Mouse (Mus musculus) intestine, embryonic 15.5 days (tissue): Measurements from ENCODE around the gene Ryr1. TPM values are rescaled to one million over a fixed set of nuclear protein-coding genes. Genes with fewer than 3 reads are reported as not detected.
"Not testable (repeated sequence)": the region's sequence is repeated elsewhere in the genome, so short reads cannot be mapped to it uniquely, and the experiment has no call there.

Source experiments
- ATAC-seq: fragments of 200-750 bp; cut with Nextera tagmentation; 2 replicates; pipeline ENCODE4 v1.8.0; 2017; ENCODE audit warnings: moderate TSS enrichment, moderate library complexity
- H3K27ac ChIP-seq: fragments of 300-500 bp; sonication (generic); 2 replicates; pipeline ENCODE4 v1.5.1; 2015; ENCODE audit warnings: mild to moderate bottlenecking, inconsistent platforms
- H3K27me3 ChIP-seq: fragments of 300-500 bp; sonication (generic); replicated peaks from 2 replicates; pipeline ENCODE4 v1.6.1; 2015; ENCODE audit warnings: inconsistent platforms
- H3K36me3 ChIP-seq: fragments of 300-500 bp; sonication (generic); 2 replicates; pipeline ENCODE4 v1.6.1; 2015; ENCODE audit warnings: inconsistent platforms
- H3K4me1 ChIP-seq: fragments of 300-500 bp; sonication (generic); replicated peaks from 2 replicates; pipeline ENCODE4 v1.6.1; 2015; ENCODE audit warnings: inconsistent platforms
- H3K4me2 ChIP-seq: fragments of 300-500 bp; sonication (generic); replicated peaks from 2 replicates; pipeline ENCODE4 v1.6.1; 2015; ENCODE audit warnings: mild to moderate bottlenecking, inconsistent platforms
- H3K4me3 ChIP-seq: fragments of 300-500 bp; sonication (generic); replicated peaks from 2 replicates; pipeline ENCODE4 v1.5.1; 2015; ENCODE audit warnings: inconsistent platforms
- H3K9ac ChIP-seq: fragments of 300-500 bp; sonication (generic); 2 replicates; pipeline ENCODE4 v1.6.1; 2015; ENCODE audit warnings: inconsistent platforms
- H3K9me3 ChIP-seq: fragments of 300-500 bp; sonication (generic); 2 replicates; pipeline ENCODE4 v1.6.1; 2016; ENCODE audit warnings: inconsistent platforms
- WGBS: fragments of 180-500 bp; shearing (Covaris S2); methylation state at CpG from one replicate; pipeline ENCODE4 v1.1.7; 2015; 5-methylcytosine and 5-hydroxymethylcytosine counted together
- polyA plus RNA-seq: library from polyadenylated mRNA; unstranded; fragments of >200 nt; fragmentation: Nextera tagmentation; extraction: Ambion mirVana; gene quantifications from 2 replicates; pipeline ENCODE4 v1.2.1, GENCODE M21; 2015

Gene Ryr1
- polyA plus RNA-seq, 1 experiment from 2014 or later: 0.67 TPM

- Histone ChIP-seq H3K9me3 (no peaks in the 10 kb centered on the region), H3K4me1 (peaks cover 22% of the 10 kb centered on the region), H3K36me3 (peaks cover 16% of the 10 kb centered on the region), H3K27me3 (no peaks in the 10 kb centered on the region), H3K4me3 (no peak overlapping the region), H3K9ac (no peak overlapping the region), H3K4me2 (peak overlapping the region; percentile 15; the same call in 1 of the 2 replicates), H3K27ac (peak overlapping the region; percentile 85)
- 42% methylated on average over 12 of the region's 12 CpGs for WGBS
- ATAC-seq: peak; percentile 85
These were observed 155.1 kb downstream of the Ryr1 start for GRCm38 (mm10) chr7:28969672-28970394.

- H3K27me3 ChIP-seq: no peaks in the 10 kb centered on the region
- H3K27ac ChIP-seq: peak overlapping the region; percentile 85
- peaks cover 16% of the 10 kb centered on the region for H3K36me3 ChIP-seq
- H3K4me2 ChIP-seq: no peak overlapping the region
- H3K9ac ChIP-seq: no peak overlapping the region
- H3K4me1 ChIP-seq: peaks cover 22% of the 10 kb centered on the region
- ATAC-seq: no peak
- WGBS: 85% methylated on average over 1 of the region's 1 CpGs
- H3K4me3 ChIP-seq: no peak overlapping the region
- H3K9me3 ChIP-seq: no peaks in the 10 kb centered on the region
These were observed 155.7 kb downstream of the Ryr1 start for GRCm38 (mm10) chr7:28969271-28969670.

GRCm38 (mm10) chr7:28968120-28968519, 156.9 kb downstream of the Ryr1 start:
- H3K4me2 ChIP-seq, ATAC-seq, H3K36me3 ChIP-seq, H3K4me3 ChIP-seq, H3K27ac ChIP-seq, H3K9ac ChIP-seq, H3K9me3 ChIP-seq, H3K27me3 ChIP-seq: not testable (repeated sequence)
- WGBS: 92% methylated on average over 8 of the region's 8 CpGs
- H3K4me1 ChIP-seq: peaks cover 24% of the 10 kb centered on the region

- Histone ChIP-seq H3K9me3 (no peaks in the 10 kb centered on the region), H3K9ac (no peak overlapping the region), H3K36me3 (0 out of 2 replicates have a peak, but pooled peaks cover 4% of the 10 kb centered on the region), H3K4me3 (no peak overlapping the region), H3K27me3 (no peaks in the 10 kb centered on the region), H3K27ac (no peak overlapping the region), H3K4me1 (peaks cover 18% of the 10 kb centered on the region), H3K4me2 (no peak overlapping the region)
- WGBS: 68% methylated on average over 4 of the region's 4 CpGs
- ATAC-seq: no peak
These were observed 158.1 kb downstream of the Ryr1 start for GRCm38 (mm10) chr7:28966751-28967505.

GRCm38 (mm10) chr7:28966181-28966580, 158.8 kb downstream of the Ryr1 start:
- WGBS: 71% methylated on average over 4 of the region's 5 CpGs
- Histone ChIP-seq H3K4me2 (no peak overlapping the region), H3K9ac (no peak overlapping the region), H3K4me3 (no peak overlapping the region), H3K36me3 (0 out of 2 replicates have a peak, but pooled peaks cover 3% of the 10 kb centered on the region), H3K27me3 (no peaks in the 10 kb centered on the region), H3K4me1 (peaks cover 10% of the 10 kb centered on the region), H3K9me3 (no peaks in the 10 kb centered on the region), H3K27ac (no peak overlapping the region)
- no peak for ATAC-seq

- 64% methylated on average over 5 of the region's 5 CpGs for WGBS
These were observed 159.6 kb downstream of the Ryr1 start for GRCm38 (mm10) chr7:28965346-28965840.

GRCm38 (mm10) chr7:28963399-28963923, 161.5 kb downstream of the Ryr1 start:
- H3K27ac ChIP-seq: 0 out of 2 replicates have a peak overlapping the region, but pooled peaks have one; percentile 7
- H3K9ac ChIP-seq: no peak overlapping the region
- 68% methylated on average over 3 of the region's 3 CpGs for WGBS
- no peak overlapping the region for H3K4me2 ChIP-seq
- peaks cover 10% of the 10 kb centered on the region for H3K4me1 ChIP-seq
- no peak for ATAC-seq
- H3K36me3 ChIP-seq: no peaks in the 10 kb centered on the region
- H3K27me3 ChIP-seq: no peaks in the 10 kb centered on the region
- H3K9me3 ChIP-seq: no peaks in the 10 kb centered on the region
- H3K4me3 ChIP-seq: no peak overlapping the region

More at GRCm38 (mm10) chr7:28965346-28965840, 159.6 kb downstream of the Ryr1 start:
- no peak overlapping the region for H3K4me2 ChIP-seq
- peaks cover 9% of the 10 kb centered on the region; the same call in 1 of the 2 replicates for H3K4me1 ChIP-seq
- H3K4me3 ChIP-seq: no peak overlapping the region
- no peak overlapping the region for H3K9ac ChIP-seq
- H3K27ac ChIP-seq: no peak overlapping the region
- H3K27me3 ChIP-seq: no peaks in the 10 kb centered on the region
- H3K36me3 ChIP-seq: no peaks in the 10 kb centered on the region
- H3K9me3 ChIP-seq: no peaks in the 10 kb centered on the region
- no peak for ATAC-seq

- Histone ChIP-seq H3K27ac (peak within 1 kb of the TSS; percentile 86), H3K36me3 (no peaks in the 10 kb centered on the region), H3K4me1 (peaks cover 21% of the 10 kb centered on the region), H3K4me3 (peak within 1 kb of the TSS; percentile 96), H3K9me3 (no peaks in the 10 kb centered on the region), H3K27me3 (no peaks in the 10 kb centered on the region), H3K9ac (peak within 1 kb of the TSS; percentile 96), H3K4me2 (peak within 1 kb of the TSS; percentile 81)
- peak; percentile 90 for ATAC-seq
- under 1% methylated on average over 76 of the region's 76 CpGs for WGBS
These were observed 162.9 kb downstream of the Ryr1 start, which contains the start of gene Actn4 for GRCm38 (mm10) chr7:28961927-28962670. Gene Actn4, minus strand, starts transcription at chr7:28962340.

- Histone ChIP-seq H3K9ac (peak overlapping the region; percentile 96), H3K4me2 (peak overlapping the region; percentile 81), H3K9me3 (no peaks in the 10 kb centered on the region), H3K27me3 (no peaks in the 10 kb centered on the region), H3K4me3 (peak overlapping the region; percentile 96), H3K27ac (peak overlapping the region; percentile 86), H3K4me1 (peaks cover 23% of the 10 kb centered on the region), H3K36me3 (no peaks in the 10 kb centered on the region)
- ATAC-seq: no peak
- under 1% methylated on average over 7 of the region's 7 CpGs for WGBS
These were observed 163.4 kb downstream of the Ryr1 start for GRCm38 (mm10) chr7:28961584-28961926.

GRCm38 (mm10) chr7:28960354-28961046, 164.5 kb downstream of the Ryr1 start:
- H3K4me2 ChIP-seq: peak overlapping the region; percentile 81
- no peaks in the 10 kb centered on the region for H3K27me3 ChIP-seq
- ATAC-seq: no peak
- H3K27ac ChIP-seq: peak overlapping the region; percentile 86
- WGBS: 10% methylated on average over 9 of the region's 9 CpGs
- peak overlapping the region; percentile 96 for H3K4me3 ChIP-seq
- H3K9me3 ChIP-seq: no peaks in the 10 kb centered on the region
- no peaks in the 10 kb centered on the region for H3K36me3 ChIP-seq
- H3K4me1 ChIP-seq: peaks cover 27% of the 10 kb centered on the region
- peak overlapping the region; percentile 96 for H3K9ac ChIP-seq

GRCm38 (mm10) chr7:28959505-28960045, 165.4 kb downstream of the Ryr1 start:
- Histone ChIP-seq H3K36me3 (no peaks in the 10 kb centered on the region), H3K4me3 (peak overlapping the region; percentile 96), H3K9ac (peak overlapping the region; percentile 96), H3K4me1 (peaks cover 31% of the 10 kb centered on the region), H3K27me3 (no peaks in the 10 kb centered on the region), H3K4me2 (peak overlapping the region; percentile 81), H3K27ac (peak overlapping the region; percentile 86), H3K9me3 (no peaks in the 10 kb centered on the region)
- no peak for ATAC-seq
- WGBS: 8% methylated on average over 6 of the region's 6 CpGs
